Mouse (Mus musculus): ENCODE data around the gene Gmcl1. TPM values are rescaled to one million over a fixed set of nuclear protein-coding genes. Genes with fewer than 3 reads are reported as not detected.

Gene Gmcl1
- polyA plus RNA-seq, 1 experiment from 2014 or later = 52.2 TPM

- H3K9me3 ChIP-seq = no peaks in the 10 kb centered on the region
- no peak overlapping the region for H3K4me2 ChIP-seq
- no peak overlapping the region for H3K9ac ChIP-seq
- ATAC-seq (ENCODE audit: low FRiP score) = no peak
- no peak overlapping the region for H3K4me3 ChIP-seq (replicated peaks)
- H3K27ac ChIP-seq = no peak overlapping the region
- H3K4me1 ChIP-seq = no peaks in the 10 kb centered on the region
- no peaks in the 10 kb centered on the region for H3K27me3 ChIP-seq
- WGBS = 77% methylated on average over 3 of the region's 3 CpGs
- peaks cover 18% of the 10 kb centered on the region for H3K36me3 ChIP-seq (replicated peaks)
Observed at GRCm38 (mm10) chr6:86721977-86722376, 11.2 kb downstream of the Gmcl1 start.

GRCm38 (mm10) chr6:86708072-86708774 is 25.0 kb downstream of the Gmcl1 start:
- Histone ChIP-seq H3K9ac (no peak overlapping the region), H3K4me1 (no peaks in the 10 kb centered on the region), H3K4me3 (replicated peaks) (no peak overlapping the region), H3K4me2 (no peak overlapping the region), H3K27ac (no peak overlapping the region), H3K27me3 (no peaks in the 10 kb centered on the region), H3K36me3 (replicated peaks) (peaks cover 53% of the 10 kb centered on the region), H3K9me3 (no peaks in the 10 kb centered on the region)
- no peak for ATAC-seq (ENCODE audit: low FRiP score)
- WGBS = 85% methylated on average over 4 of the region's 4 CpGs

GRCm38 (mm10) chr6:86702577-86702976 is 30.6 kb downstream of the Gmcl1 start:
- no peaks in the 10 kb centered on the region for H3K4me1 ChIP-seq
- H3K36me3 ChIP-seq (replicated peaks) = peaks cover 79% of the 10 kb centered on the region
- 95% methylated on average over 9 of the region's 9 CpGs for WGBS
- no peaks in the 10 kb centered on the region for H3K27me3 ChIP-seq
- no peak overlapping the region for H3K4me2 ChIP-seq
- H3K9me3 ChIP-seq = no peaks in the 10 kb centered on the region
- ATAC-seq (ENCODE audit: low FRiP score) = no peak
- no peak overlapping the region for H3K4me3 ChIP-seq (replicated peaks)
- no peak overlapping the region for H3K9ac ChIP-seq
- no peak overlapping the region for H3K27ac ChIP-seq

GRCm38 (mm10) chr6:86697903-86698302 is 35.3 kb downstream of the Gmcl1 start:
- 86% methylated on average over 6 of the region's 6 CpGs for WGBS
- Histone ChIP-seq H3K9me3 (no peaks in the 10 kb centered on the region), H3K27ac (no peak overlapping the region), H3K36me3 (replicated peaks) (peaks cover 73% of the 10 kb centered on the region), H3K4me3 (replicated peaks) (no peak overlapping the region), H3K27me3 (no peaks in the 10 kb centered on the region), H3K4me1 (no peaks in the 10 kb centered on the region), H3K4me2 (no peak overlapping the region), H3K9ac (no peak overlapping the region)
- no peak for ATAC-seq (ENCODE audit: low FRiP score)

DNA sequence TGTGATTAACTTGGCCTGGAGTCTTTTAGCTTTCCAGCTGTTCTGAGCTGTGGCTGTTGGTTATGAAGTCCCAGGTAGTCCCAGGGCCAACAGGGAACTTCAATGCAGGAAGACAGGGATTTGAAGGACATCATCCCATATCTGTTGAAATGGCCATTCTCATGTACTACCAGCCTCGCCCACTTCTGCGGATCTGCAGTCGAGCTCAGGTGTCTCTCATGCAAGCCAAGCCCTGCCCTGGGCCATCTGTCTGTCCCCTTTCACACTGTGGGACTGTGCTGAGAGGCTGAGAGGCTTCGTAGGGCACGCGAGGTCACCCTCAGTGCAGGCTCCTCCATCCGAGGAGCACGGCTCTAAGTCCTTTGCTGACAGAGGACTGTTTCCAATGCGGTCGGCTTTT is 37.0 kb downstream of the Gmcl1 start:
- H3K9ac ChIP-seq = no peak overlapping the region
- no peak for ATAC-seq (ENCODE audit: low FRiP score)
- no peaks in the 10 kb centered on the region for H3K9me3 ChIP-seq
- WGBS = 82% methylated on average over 10 of the region's 10 CpGs
- H3K27me3 ChIP-seq = no peaks in the 10 kb centered on the region
- H3K27ac ChIP-seq = no peak overlapping the region
- no peak overlapping the region for H3K4me2 ChIP-seq
- peaks cover 61% of the 10 kb centered on the region for H3K36me3 ChIP-seq (replicated peaks)
- H3K4me1 ChIP-seq = no peaks in the 10 kb centered on the region
- no peak overlapping the region for H3K4me3 ChIP-seq (replicated peaks)

DNA sequence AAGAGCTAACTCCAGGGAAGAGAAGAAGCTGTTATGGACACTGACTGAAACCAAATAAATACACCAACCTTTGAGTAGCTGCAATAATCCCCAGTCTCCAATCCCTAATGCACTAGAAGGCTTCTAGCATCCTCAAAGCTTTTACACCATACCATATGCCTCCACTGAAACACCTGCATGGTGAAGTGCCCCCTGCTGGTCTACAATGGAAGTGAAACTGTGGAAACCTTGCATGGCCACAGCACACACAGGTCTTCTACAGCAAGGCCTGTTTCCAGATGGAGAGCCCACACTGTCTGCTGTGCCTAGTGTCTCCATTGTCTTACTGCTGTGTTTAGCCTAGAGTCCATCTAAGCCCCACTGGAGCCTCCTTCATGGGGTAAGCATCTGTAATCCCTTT is 38.7 kb downstream of the Gmcl1 start:
- no peak overlapping the region for H3K4me3 ChIP-seq (replicated peaks)

GRCm38 (mm10) chr6:86689671-86690070 is 43.5 kb downstream of the Gmcl1 start:
- H3K4me3 ChIP-seq (replicated peaks) = no peak overlapping the region
- H3K4me1 ChIP-seq = peaks cover 5% of the 10 kb centered on the region; the same call in 1 of the 2 replicates
- H3K27me3 ChIP-seq = no peaks in the 10 kb centered on the region
- ATAC-seq (ENCODE audit: low FRiP score) = no peak
- H3K36me3 ChIP-seq (replicated peaks) = peaks cover 22% of the 10 kb centered on the region
- no peak overlapping the region for H3K9ac ChIP-seq
- no peak overlapping the region for H3K4me2 ChIP-seq
- H3K9me3 ChIP-seq = no peaks in the 10 kb centered on the region
- 90% methylated on average over 3 of the region's 3 CpGs for WGBS
- no peak overlapping the region for H3K27ac ChIP-seq

More for the DNA sequence above, 38.7 kb downstream of the Gmcl1 start:
- H3K27ac ChIP-seq = no peak overlapping the region
- no peak overlapping the region for H3K9ac ChIP-seq
- peaks cover 58% of the 10 kb centered on the region for H3K36me3 ChIP-seq (replicated peaks)
- no peak overlapping the region for H3K4me2 ChIP-seq
- H3K27me3 ChIP-seq = no peaks in the 10 kb centered on the region
- no peak for ATAC-seq (ENCODE audit: low FRiP score)
- H3K9me3 ChIP-seq = no peaks in the 10 kb centered on the region
- H3K4me1 ChIP-seq = no peaks in the 10 kb centered on the region

DNA sequence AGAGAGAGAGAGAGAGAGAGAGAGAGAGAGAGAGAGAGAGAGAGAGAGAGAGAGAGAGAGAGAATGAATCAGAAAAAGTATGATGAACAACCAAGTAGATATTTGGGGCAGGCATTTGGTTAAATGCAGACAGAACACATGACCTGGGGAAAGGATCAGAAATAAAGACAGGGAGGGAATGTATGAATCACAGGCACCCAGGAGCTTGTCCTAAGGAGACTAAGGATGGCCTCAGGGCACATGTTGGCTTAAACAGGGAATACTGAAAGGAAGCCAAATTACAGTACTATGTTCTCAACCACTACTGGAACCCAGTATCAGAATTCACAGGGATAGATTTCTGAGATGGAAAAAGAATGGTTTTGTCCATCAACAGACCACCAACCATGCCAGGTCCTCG is 46.2 kb downstream of the Gmcl1 start:
- Histone ChIP-seq H3K27me3 (no peaks in the 10 kb centered on the region), H3K27ac (no peak overlapping the region), H3K36me3 (replicated peaks) (peaks cover 25% of the 10 kb centered on the region), H3K4me1 (peaks cover 16% of the 10 kb centered on the region), H3K4me2 (no peak overlapping the region), H3K9me3 (no peaks in the 10 kb centered on the region), H3K4me3 (replicated peaks) (no peak overlapping the region), H3K9ac (no peak overlapping the region)
- no peak for ATAC-seq (ENCODE audit: low FRiP score)
- 68% methylated on average over 1 of the region's 1 CpGs for WGBS

- Histone ChIP-seq H3K27me3 (no peaks in the 10 kb centered on the region), H3K27ac (no peak overlapping the region), H3K4me2 (peak overlapping the region; percentile 78), H3K36me3 (replicated peaks) (peaks cover 28% of the 10 kb centered on the region), H3K9me3 (no peaks in the 10 kb centered on the region), H3K4me3 (replicated peaks) (peak overlapping the region; percentile 84), H3K4me1 (peaks cover 16% of the 10 kb centered on the region), H3K9ac (peak overlapping the region; percentile 80)
- ATAC-seq (ENCODE audit: low FRiP score) = peak; percentile 41
- WGBS = 40% methylated on average over 12 of the region's 12 CpGs
Observed at GRCm38 (mm10) chr6:86684655-86685011, 48.5 kb downstream of the Gmcl1 start.

DNA sequence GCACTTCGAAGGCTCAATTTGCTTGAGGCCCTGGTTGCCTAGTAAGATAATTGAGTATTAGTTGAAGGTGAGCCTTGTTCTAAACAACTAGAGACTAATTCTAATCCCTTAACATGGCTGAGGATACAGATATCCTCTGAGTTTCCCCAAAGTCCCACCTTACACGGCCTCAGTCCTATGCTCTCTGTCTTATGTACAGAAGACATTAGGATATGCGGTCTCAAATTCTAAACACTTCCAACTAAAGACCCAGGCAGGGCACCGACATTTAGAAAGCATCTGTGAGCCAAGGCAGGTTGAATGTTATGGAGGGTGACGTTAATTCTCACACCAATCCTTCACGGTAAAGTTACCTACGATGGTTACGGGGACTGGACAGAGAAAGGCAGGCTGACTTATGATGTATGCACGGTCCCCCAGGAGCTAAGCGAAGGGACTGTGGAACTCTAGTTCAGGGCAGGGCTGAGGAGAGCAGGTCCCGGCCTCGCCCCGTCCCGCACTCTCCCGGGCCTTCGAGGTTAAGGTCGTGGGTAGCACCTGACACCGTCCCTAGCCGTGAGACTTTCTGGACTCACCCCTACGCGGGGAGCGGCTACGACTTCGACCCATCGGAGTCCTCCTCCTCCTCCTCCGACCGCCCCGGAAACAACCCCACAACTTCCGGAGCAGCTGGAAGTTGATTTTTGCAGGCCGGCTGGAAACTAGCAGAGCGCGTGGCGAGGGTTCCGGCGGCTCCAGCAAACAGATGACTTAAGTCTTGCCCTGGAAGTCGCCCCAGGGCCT is 49.1 kb downstream of the Gmcl1 start, which contains the start of gene Snrnp27:
TSS of gene Snrnp27 (minus strand) at position 651 of the 783 bp plus-strand sequence.
- Histone ChIP-seq H3K4me3 (replicated peaks) (peak within 1 kb of the TSS; percentile 84), H3K36me3 (replicated peaks) (peaks cover 34% of the 10 kb centered on the region), H3K4me2 (peak within 1 kb of the TSS; percentile 78), H3K4me1 (peaks cover 16% of the 10 kb centered on the region), H3K9ac (peak within 1 kb of the TSS; percentile 80), H3K27me3 (no peaks in the 10 kb centered on the region), H3K27ac (no peak within 1 kb of the TSS), H3K9me3 (no peaks in the 10 kb centered on the region)
- WGBS = 3% methylated on average over 36 of the region's 36 CpGs
- ATAC-seq (ENCODE audit: low FRiP score) = peak; percentile 83

- H3K4me2 ChIP-seq = no peak overlapping the region
- 90% methylated on average over 3 of the region's 3 CpGs for WGBS
Observed at GRCm38 (mm10) chr6:86681289-86681688, 51.9 kb downstream of the Gmcl1 start.

DNA sequence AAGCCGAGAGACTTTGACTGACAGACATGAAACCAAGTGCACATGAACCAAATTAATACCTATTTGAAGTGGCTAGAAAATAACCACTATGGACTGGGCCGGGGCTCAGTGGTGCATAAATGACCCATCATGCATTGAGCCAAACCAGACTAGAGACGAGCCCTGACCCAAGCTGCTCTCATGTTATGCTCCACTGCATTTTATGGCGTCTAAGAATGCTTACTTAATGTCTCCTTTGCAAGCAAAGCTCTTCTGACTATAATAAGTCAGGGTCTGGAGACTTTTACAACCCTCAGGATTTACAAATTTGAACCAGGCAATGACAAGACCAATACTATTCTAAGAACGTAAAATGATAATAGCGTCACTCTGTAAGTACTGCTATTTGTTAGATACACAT is 54.8 kb downstream of the Gmcl1 start:
- no peak for ATAC-seq (ENCODE audit: low FRiP score)
- Histone ChIP-seq H3K36me3 (replicated peaks) (peaks cover 88% of the 10 kb centered on the region), H3K4me3 (replicated peaks) (no peak overlapping the region), H3K4me2 (no peak overlapping the region), H3K9me3 (no peaks in the 10 kb centered on the region), H3K27me3 (no peaks in the 10 kb centered on the region), H3K9ac (no peak overlapping the region), H3K4me1 (peaks cover 3% of the 10 kb centered on the region; the same call in 1 of the 2 replicates), H3K27ac (no peak overlapping the region)
- 86% methylated on average over 6 of the region's 6 CpGs for WGBS

More at GRCm38 (mm10) chr6:86681289-86681688, 51.9 kb downstream of the Gmcl1 start:
- Histone ChIP-seq H3K9ac (no peak overlapping the region), H3K36me3 (replicated peaks) (peaks cover 62% of the 10 kb centered on the region), H3K4me3 (replicated peaks) (no peak overlapping the region), H3K27ac (no peak overlapping the region), H3K4me1 (peaks cover 16% of the 10 kb centered on the region), H3K27me3 (no peaks in the 10 kb centered on the region), H3K9me3 (no peaks in the 10 kb centered on the region)
- no peak for ATAC-seq (ENCODE audit: low FRiP score)
